Mouse (Mus musculus): ENCODE measurements around the gene Vash2.

- TF ChIP-seq CTCF (IDR thresholded peaks at IDR 0.05; ENCODE audit: insufficient read depth, low read depth, low read length) (no peak), POLR2A (IDR thresholded peaks at IDR 0.05; ENCODE audit: insufficient read depth, low read depth, low read length) (peak; percentile 72)
Measured at GRCm38 (mm10) chr1:190928370-190929009, 50.6 kb downstream of the Vash2 start.
